9 mouse cellular contexts compared by ENCODE assay signal in genomic region chr15:98532281-98532680, GRCm38 (mm10). TPM values are rescaled to one million over a fixed set of nuclear protein-coding genes. Genes with fewer than 3 reads are reported as not detected.
A peak's percentile ranks its signal among the peaks of the same experiment; 100 is the strongest.
DNase-seq lines count a peak whose midpoint lies in the region; ATAC-seq and TF ChIP-seq lines count a peak whose summit lies in the region.
"Had no signal": no experiment of that assay in that cellular context is flagged by ENCODE, and none has a peak within 500 bp of the region (broad histone marks: within the 10 kb centered on the region; RNA-seq: fewer than 3 reads in every experiment).

No protein-coding gene starts in this region.

- DNase-seq in lung, postnatal 10 days, result no peak
- no peak for DNase-seq in hindbrain, embryonic 14.5 days (ENCODE audit: low spot score)
- DNase-seq in B cell, adult 2 months, result no peak
- no peak for DNase-seq in left cerebral cortex, postnatal 10 days (ENCODE audit: extremely low spot score in 1 of 2, low spot score in 2 of 2)
- DNase-seq in spleen, adult 12 weeks (ENCODE audit: low spot score), result no peak

- H3K27ac ChIP-seq in lung, embryonic 15.5 days, result no peak overlapping the region
- peak overlapping the region; percentile 96 for H3K27ac ChIP-seq in bone marrow macrophage, adult 2 months (ENCODE audit: insufficient read depth, low read depth, low read length)
- no peak overlapping the region for H3K27ac ChIP-seq in hindbrain, embryonic 14.5 days
- H3K27ac ChIP-seq in midbrain, embryonic 15.5 days, result no peak overlapping the region

- WGBS in lung, embryonic 15.5 days, result 17% methylated on average over 5 of the region's 5 CpGs
- WGBS in hindbrain, embryonic 14.5 days, result 35% methylated on average over 5 of the region's 5 CpGs
- 47% methylated on average over 5 of the region's 5 CpGs for WGBS in midbrain, embryonic 15.5 days

- peaks cover 12% of the 10 kb centered on the region for H3K4me1 ChIP-seq in lung, embryonic 15.5 days
- peaks cover 13% of the 10 kb centered on the region for H3K4me1 ChIP-seq in bone marrow macrophage, adult 2 months (ENCODE audit: control insufficient read depth, insufficient read depth, low read length)
- H3K4me1 ChIP-seq in hindbrain, embryonic 14.5 days (replicated peaks; ENCODE audit: control insufficient read depth, insufficient read depth, low read length), result peaks cover 14% of the 10 kb centered on the region
- peaks cover 22% of the 10 kb centered on the region for H3K4me1 ChIP-seq in midbrain, embryonic 15.5 days

- peak overlapping the region; percentile 82 for H3K9ac ChIP-seq in lung, embryonic 15.5 days
- H3K9ac ChIP-seq in hindbrain, embryonic 14.5 days, result peak overlapping the region; percentile 88
- H3K9ac ChIP-seq in midbrain, embryonic 15.5 days, result peak overlapping the region; percentile 74

- peak overlapping the region; percentile 91 for H3K4me3 ChIP-seq in lung, embryonic 15.5 days
- peak overlapping the region; percentile 95 for H3K4me3 ChIP-seq in bone marrow macrophage, adult 2 months (ENCODE audit: insufficient read depth, low read length)
- peak overlapping the region; percentile 90 for H3K4me3 ChIP-seq in hindbrain, embryonic 14.5 days (replicated peaks; ENCODE audit: low read length)
- peak overlapping the region; percentile 96 for H3K4me3 ChIP-seq in midbrain, embryonic 15.5 days

- no peak for TF ChIP-seq CTCF in bone marrow macrophage, adult 2 months (IDR thresholded peaks at IDR 0.05; ENCODE audit: low read depth, low read length)

- no peaks in the 10 kb centered on the region for H3K9me3 ChIP-seq in lung, embryonic 15.5 days
- H3K9me3 ChIP-seq in hindbrain, embryonic 14.5 days (ENCODE audit: control insufficient read depth, low read length), result no peaks in the 10 kb centered on the region
- H3K9me3 ChIP-seq in midbrain, embryonic 15.5 days, result no peaks in the 10 kb centered on the region

- intact Hi-C loops in left cerebral cortex, postnatal 10 days (cut with DNase I), result no loop called here

- H3K4me2 ChIP-seq in lung, embryonic 15.5 days, result peak overlapping the region; percentile 65
- peak overlapping the region; percentile 94 for H3K4me2 ChIP-seq in hindbrain, embryonic 14.5 days (replicated peaks)
- H3K4me2 ChIP-seq in midbrain, embryonic 15.5 days, result peak overlapping the region; percentile 69

- TF ChIP-seq POLR2A in bone marrow macrophage, adult 2 months (IDR thresholded peaks at IDR 0.05; ENCODE audit: borderline replicate concordance, low read depth, low read length), result no peak

- no peak for ATAC-seq in lung, embryonic 15.5 days (ENCODE audit: borderline replicate concordance, extremely low read depth, low FRiP score, low TSS enrichment)
- ATAC-seq in hindbrain, embryonic 14.5 days (ENCODE audit: low FRiP score), result no peak
- ATAC-seq in midbrain, embryonic 15.5 days (replicated peaks), result no peak

- no peaks in the 10 kb centered on the region for H3K27me3 ChIP-seq in lung, embryonic 15.5 days
- H3K27me3 ChIP-seq in hindbrain, embryonic 14.5 days (ENCODE audit: control insufficient read depth, insufficient read depth, low read length), result no peaks in the 10 kb centered on the region
- no peaks in the 10 kb centered on the region for H3K27me3 ChIP-seq in midbrain, embryonic 15.5 days (replicated peaks)

- peaks cover 33% of the 10 kb centered on the region for H3K36me3 ChIP-seq in lung, embryonic 15.5 days
- peaks cover 50% of the 10 kb centered on the region for H3K36me3 ChIP-seq in hindbrain, embryonic 14.5 days (replicated peaks; ENCODE audit: control insufficient read depth, insufficient read depth)
- H3K36me3 ChIP-seq in midbrain, embryonic 15.5 days (replicated peaks), result peaks cover 30% of the 10 kb centered on the region

RNA-seq across cellular contexts. Expression of gene Kansl2, which starts 1.8 kb away (rescaled TPM):
- 112 TPM in 2 replicates for polyA plus RNA-seq in lung, embryonic 15.5 days (2015; fragmentation: Nextera tagmentation; extraction: Ambion mirVana)
- 56.6 and 62.4 TPM in 2 replicates for polyA plus RNA-seq in bone marrow macrophage, adult 2 months (2012; ENCODE audit: insufficient read depth, insufficient read length, missing spikeins)
- 99.5 and 100 TPM in 2 replicates for polyA plus RNA-seq in hindbrain, embryonic 14.5 days (2014; fragmentation: Nextera tagmentation; extraction: Ambion mirVana)
- polyA plus RNA-seq in midbrain, embryonic 15.5 days (2015; fragmentation: Nextera tagmentation; extraction: Ambion mirVana), result 124 and 128 TPM in 2 replicates
- 10 to 100 TPM; 62.2 to 64.0 TPM for total RNA-seq in left cerebral cortex, postnatal 10 days (2021)

RNA-seq across cellular contexts. Expression of gene Ccnt1, which starts 38.4 kb away (rescaled TPM):
- polyA plus RNA-seq in lung, embryonic 15.5 days (2015; fragmentation: Nextera tagmentation; extraction: Ambion mirVana), result 51.4 and 56.3 TPM in 2 replicates
- polyA plus RNA-seq in bone marrow macrophage, adult 2 months (2012; ENCODE audit: insufficient read depth, insufficient read length, missing spikeins), result 42.6 and 44.0 TPM in 2 replicates
- polyA plus RNA-seq in hindbrain, embryonic 14.5 days (2014; fragmentation: Nextera tagmentation; extraction: Ambion mirVana), result 59.8 and 65.1 TPM in 2 replicates
- polyA plus RNA-seq in midbrain, embryonic 15.5 days (2015; fragmentation: Nextera tagmentation; extraction: Ambion mirVana), result 71.7 and 72.6 TPM in 2 replicates
- 10 to 100 TPM; 42.0 to 50.2 TPM for total RNA-seq in left cerebral cortex, postnatal 10 days (2021)

RNA-seq across cellular contexts. Expression of gene 4930415O20Rik, which starts 38.5 kb away (rescaled TPM):
- not detected in 2 replicates for polyA plus RNA-seq in lung, embryonic 15.5 days (2015; fragmentation: Nextera tagmentation; extraction: Ambion mirVana)
- not detected in 2 replicates for polyA plus RNA-seq in bone marrow macrophage, adult 2 months (2012; ENCODE audit: insufficient read depth, insufficient read length, missing spikeins)
- not detected in 2 replicates for polyA plus RNA-seq in hindbrain, embryonic 14.5 days (2014; fragmentation: Nextera tagmentation; extraction: Ambion mirVana)
- polyA plus RNA-seq in midbrain, embryonic 15.5 days (2015; fragmentation: Nextera tagmentation; extraction: Ambion mirVana), result 0.44 and 0.46 TPM in 2 replicates
- not detected for total RNA-seq in left cerebral cortex, postnatal 10 days (2021)

RNA-seq across cellular contexts. Expression of gene Olfr279, which starts 40.1 kb away (rescaled TPM):
- not detected in 2 replicates for polyA plus RNA-seq in lung, embryonic 15.5 days (2015; fragmentation: Nextera tagmentation; extraction: Ambion mirVana)
- polyA plus RNA-seq in bone marrow macrophage, adult 2 months (2012; ENCODE audit: insufficient read depth, insufficient read length, missing spikeins), result not detected in 2 replicates
- polyA plus RNA-seq in hindbrain, embryonic 14.5 days (2014; fragmentation: Nextera tagmentation; extraction: Ambion mirVana), result not detected in 2 replicates
- polyA plus RNA-seq in midbrain, embryonic 15.5 days (2015; fragmentation: Nextera tagmentation; extraction: Ambion mirVana), result not detected in 2 replicates
- total RNA-seq in left cerebral cortex, postnatal 10 days (2021), result not detected
- total RNA-seq: heart, adult 18-20 months had no signal

RNA-seq across cellular contexts. Expression of gene Lalba, which starts 49.8 kb away (rescaled TPM):
- polyA plus RNA-seq in lung, embryonic 15.5 days (2015; fragmentation: Nextera tagmentation; extraction: Ambion mirVana), result 0.21 and 0.40 TPM in 2 replicates
- not detected in 2 replicates for polyA plus RNA-seq in bone marrow macrophage, adult 2 months (2012; ENCODE audit: insufficient read depth, insufficient read length, missing spikeins)
- polyA plus RNA-seq in hindbrain, embryonic 14.5 days (2014; fragmentation: Nextera tagmentation; extraction: Ambion mirVana), result not detected in 2 replicates
- not detected in 2 replicates for polyA plus RNA-seq in midbrain, embryonic 15.5 days (2015; fragmentation: Nextera tagmentation; extraction: Ambion mirVana)
- not detected for total RNA-seq in left cerebral cortex, postnatal 10 days (2021)
